ENCODE assay signal across 8 mouse cellular contexts in the genomic region with DNA sequence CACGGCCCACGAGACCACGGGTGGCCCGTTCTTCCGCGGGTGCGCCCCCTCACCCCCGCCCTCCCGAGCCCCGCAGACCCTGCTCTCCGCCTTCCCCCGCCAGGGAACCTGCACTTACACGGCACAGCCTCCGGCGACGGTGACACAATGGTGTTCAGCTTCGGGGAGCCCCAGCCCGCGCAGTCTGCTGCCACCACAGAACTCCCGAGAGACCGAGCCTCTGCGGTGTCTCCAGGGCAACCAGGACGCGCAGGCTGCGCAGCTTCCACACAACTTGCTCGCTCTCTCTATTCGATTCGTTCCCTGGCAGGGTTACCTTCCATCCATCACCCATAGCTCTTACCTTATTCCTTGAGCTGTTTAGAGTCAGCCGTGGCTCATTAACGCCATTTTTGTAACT. TPM values are rescaled to one million over a fixed set of nuclear protein-coding genes. Genes with fewer than 3 reads are reported as not detected.
A peak's percentile ranks its signal among the peaks of the same experiment; 100 is the strongest.
DNase-seq lines count a peak whose midpoint lies in the region; ATAC-seq and TF ChIP-seq lines count a peak whose summit lies in the region.

No protein-coding gene starts in this region.

- H3K9ac ChIP-seq in kidney, postnatal 0 days (ENCODE audit: low read depth, low read length), result peak overlapping the region; percentile 59
- H3K9ac ChIP-seq in liver, embryonic 11.5 days (ENCODE audit: low read depth, low read length), result no peak overlapping the region
- H3K9ac ChIP-seq in midbrain, postnatal 0 days (replicated peaks; ENCODE audit: low read length, poor library complexity, severe bottlenecking), result peak overlapping the region; percentile 55

- H3K4me1 ChIP-seq in kidney, postnatal 0 days (replicated peaks; ENCODE audit: insufficient read depth, low read length), result peaks cover 3% of the 10 kb centered on the region; the same call in 1 of the 2 replicates
- H3K4me1 ChIP-seq in liver, embryonic 11.5 days (replicated peaks; ENCODE audit: control insufficient read depth, insufficient read depth, low read length), result no peaks in the 10 kb centered on the region
- no peaks in the 10 kb centered on the region for H3K4me1 ChIP-seq in midbrain, postnatal 0 days (ENCODE audit: insufficient read depth, low read length)

- DNase-seq in cerebellum, adult 9-10 months, result no peak
- DNase-seq in c-Kit-positive CD71-negative TER-119-negative erythroid progenitor cells, embryonic 14.5 days (ENCODE audit: low read depth), result peak; percentile 39
- peak; percentile 73 to 78 for DNase-seq in frontal cortex, postnatal 36 days (ENCODE audit: low spot score in 2 of 2)
- DNase-seq in kidney, postnatal 0 days (ENCODE audit: low spot score), result peak; percentile 71
- DNase-seq in liver, embryonic 11.5 days (ENCODE audit: low spot score), result peak; percentile 56
- peak; percentile 86 for DNase-seq in midbrain, postnatal 0 days (ENCODE audit: low spot score)
- DNase-seq in splenic B cell, adult 2 months (ENCODE audit: low read depth, low spot score), result peak; percentile 91

- H3K9me3 ChIP-seq in kidney, postnatal 0 days (replicated peaks; ENCODE audit: low read length), result no peaks in the 10 kb centered on the region
- no peaks in the 10 kb centered on the region for H3K9me3 ChIP-seq in liver, embryonic 11.5 days (ENCODE audit: control insufficient read depth, low read length)
- H3K9me3 ChIP-seq in midbrain, postnatal 0 days (ENCODE audit: low read length), result no peaks in the 10 kb centered on the region

- H3K4me2 ChIP-seq in kidney, postnatal 0 days (ENCODE audit: low read length), result peak overlapping the region; percentile 94
- peak overlapping the region; percentile 84 for H3K4me2 ChIP-seq in liver, embryonic 11.5 days
- peak overlapping the region; percentile 97 for H3K4me2 ChIP-seq in midbrain, postnatal 0 days (ENCODE audit: low read depth, low read length, poor library complexity, severe bottlenecking)

- 0 out of 2 replicates have a peak, but pooled peaks cover 4% of the 10 kb centered on the region for H3K36me3 ChIP-seq in kidney, postnatal 0 days (ENCODE audit: insufficient read depth, low read length)
- no peaks in the 10 kb centered on the region for H3K36me3 ChIP-seq in liver, embryonic 11.5 days (ENCODE audit: control insufficient read depth, insufficient read depth, low read length)
- peaks cover 6% of the 10 kb centered on the region; the same call in 1 of the 2 replicates for H3K36me3 ChIP-seq in midbrain, postnatal 0 days (ENCODE audit: insufficient read depth, low read length)
- no peaks in the 10 kb centered on the region for H3K36me3 ChIP-seq in splenic B cell, adult 2 months (ENCODE audit: control insufficient read depth, insufficient read depth, low read length, poor library complexity, severe bottlenecking)

- H3K27me3 ChIP-seq in kidney, postnatal 0 days (ENCODE audit: insufficient read depth, low read length), result no peaks in the 10 kb centered on the region
- H3K27me3 ChIP-seq in liver, embryonic 11.5 days (replicated peaks; ENCODE audit: control insufficient read depth, insufficient read depth, low read length), result no peaks in the 10 kb centered on the region; the same call in 1 of the 2 replicates
- H3K27me3 ChIP-seq in midbrain, postnatal 0 days (ENCODE audit: insufficient read depth, low read length), result no peaks in the 10 kb centered on the region
- H3K27me3 ChIP-seq in splenic B cell, adult 2 months (ENCODE audit: control insufficient read depth, insufficient read depth, low read length, poor library complexity, severe bottlenecking), result no peaks in the 10 kb centered on the region

- ATAC-seq in cerebellum, adult (ENCODE audit: insufficient number of reproducible peaks, low FRiP score, low TSS enrichment), result peak; percentile 52; the same call in 1 of the 2 replicates
- peak; percentile 76 for ATAC-seq in kidney, postnatal 0 days (replicated peaks; ENCODE audit: low FRiP score, low read depth)
- ATAC-seq in liver, embryonic 11.5 days (replicated peaks; ENCODE audit: low FRiP score), result peak; percentile 60; the same call in 1 of the 2 replicates
- peak; percentile 84 for ATAC-seq in midbrain, postnatal 0 days (ENCODE audit: low FRiP score)

- peak overlapping the region; percentile 41 for H3K4me3 ChIP-seq in kidney, postnatal 0 days (replicated peaks; ENCODE audit: low read depth, low read length)
- peak overlapping the region; percentile 48 for H3K4me3 ChIP-seq in liver, embryonic 11.5 days (ENCODE audit: low read depth, low read length)
- H3K4me3 ChIP-seq in midbrain, postnatal 0 days (ENCODE audit: low read depth, low read length), result peak overlapping the region; percentile 54

- WGBS in kidney, postnatal 0 days, result under 1% methylated on average over 30 of the region's 30 CpGs
- WGBS in liver, embryonic 11.5 days, result 2% methylated on average over 30 of the region's 30 CpGs
- under 1% methylated on average over 27 of the region's 30 CpGs for whole genome bisulfite sequencing in midbrain, postnatal 0 days

- H3K27ac ChIP-seq in kidney, postnatal 0 days, result no peak overlapping the region
- H3K27ac ChIP-seq in liver, embryonic 11.5 days (ENCODE audit: low read depth, low read length), result no peak overlapping the region
- peak overlapping the region; percentile 32; the same call in 1 of the 2 replicates for H3K27ac ChIP-seq in midbrain, postnatal 0 days (ENCODE audit: low read depth, low read length)

- no peak for TF ChIP-seq CTCF in kidney, postnatal 0 days (IDR thresholded peaks at IDR 0.05; ENCODE audit: low read depth)
- TF ChIP-seq CTCF in midbrain, postnatal 0 days (IDR thresholded peaks at IDR 0.05), result no peak

RNA-seq across cellular contexts. Expression of gene Cdkl4, which starts 0.4 kb away (rescaled TPM):
- polyA plus RNA-seq in kidney, postnatal 0 days (2015; fragmentation: Nextera tagmentation; extraction: Ambion mirVana), result 1.6 and 1.8 TPM in 2 replicates
- 0.53 and 0.56 TPM in 2 replicates for polyA plus RNA-seq in liver, embryonic 11.5 days (2014; fragmentation: Nextera tagmentation; extraction: Ambion mirVana)
- total RNA-seq in midbrain, postnatal 0 days (2014; rRNA removed), result 6.9 and 7.9 TPM in 2 replicates
- polyA plus RNA-seq in midbrain, postnatal 0 days (2015; fragmentation: Nextera tagmentation; extraction: Ambion mirVana), result 5.4 and 6.0 TPM in 2 replicates
